Mouse (Mus musculus) bone marrow macrophage, adult 2 months (primary cell): ENCODE data around the gene Sh3pxd2a.

Source experiments
- CTCF ChIP-seq: IDR thresholded peaks from 2 replicates; pipeline ENCODE4 v1.5.1; 2012; ENCODE audit warnings: low read depth, mild to moderate bottlenecking, low read length, moderate library complexity
- POLR2A ChIP-seq: IDR thresholded peaks from 2 replicates; pipeline ENCODE4 v1.6.1; 2012; ENCODE audit warnings: mild to moderate bottlenecking, low read depth, low read length, borderline replicate concordance

DNA sequence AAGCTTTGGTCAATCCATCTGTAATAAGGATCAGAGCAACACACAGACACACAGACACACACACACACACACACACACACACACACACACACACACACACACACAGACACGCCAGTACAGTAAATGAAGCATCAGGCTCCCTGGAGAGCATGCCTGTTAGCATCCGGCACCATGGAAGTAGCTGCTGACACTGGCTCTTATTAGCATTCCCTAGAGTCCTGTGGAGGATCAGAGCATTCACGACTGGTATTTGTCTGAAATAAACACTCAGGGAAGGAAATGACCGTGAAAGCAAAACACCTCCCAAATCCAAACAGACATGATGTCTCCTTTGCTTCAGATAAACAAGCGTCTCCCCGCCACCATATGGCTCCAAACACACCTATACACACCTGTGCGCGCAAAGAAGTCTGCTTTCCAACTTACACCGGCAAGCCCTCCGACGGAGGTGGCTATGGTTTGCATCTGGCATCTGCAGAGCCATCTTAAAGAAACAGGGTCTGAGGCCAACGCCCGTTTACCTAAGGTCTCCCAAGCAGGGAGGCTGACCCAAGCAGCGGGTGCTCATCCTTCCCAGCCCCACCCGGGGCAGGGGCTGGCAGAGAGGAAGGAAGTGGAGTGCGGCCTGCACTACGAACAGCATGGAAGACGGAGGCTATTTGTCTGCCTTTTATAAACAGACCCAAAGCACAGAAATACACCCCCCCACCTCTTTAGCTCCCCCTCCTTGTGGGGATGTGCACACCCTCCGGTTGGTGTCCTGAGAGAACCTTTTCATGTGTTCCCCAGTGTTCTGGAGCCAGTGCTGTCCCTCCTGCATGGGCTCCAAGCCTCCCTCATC lies 3.9 kb downstream of the Sh3pxd2a start:
- TF ChIP-seq CTCF, result no peak
- no peak for TF ChIP-seq POLR2A
